8 mouse cellular contexts compared by ENCODE assay signal in genomic region chr13:68582517-68582780, GRCm38 (mm10). TPM values are rescaled to one million over a fixed set of nuclear protein-coding genes. Genes with fewer than 3 reads are reported as not detected.
DNase-seq lines count a peak whose midpoint lies in the region; ATAC-seq lines count a peak whose summit lies in the region.

No protein-coding gene starts in this region.

- peak overlapping the region; percentile 87 for H3K9ac ChIP-seq in kidney, embryonic 16.5 days (replicated peaks; ENCODE audit: low read length)
- peak overlapping the region; percentile 74 for H3K9ac ChIP-seq in midbrain, embryonic 11.5 days (ENCODE audit: low read length)

- H3K27me3 ChIP-seq in kidney, embryonic 16.5 days (ENCODE audit: insufficient read depth, low read length): no peaks in the 10 kb centered on the region
- no peaks in the 10 kb centered on the region for H3K27me3 ChIP-seq in hindbrain, embryonic 10.5 days (ENCODE audit: insufficient read depth, poor library complexity, severe bottlenecking)
- no peaks in the 10 kb centered on the region for H3K27me3 ChIP-seq in midbrain, embryonic 11.5 days (ENCODE audit: control insufficient read depth, insufficient read depth, low read length)

- ATAC-seq in kidney, embryonic 16.5 days (ENCODE audit: low FRiP score, low TSS enrichment): peak; percentile 35
- ATAC-seq in midbrain, embryonic 11.5 days (ENCODE audit: low FRiP score): peak; percentile 15
- no peak for ATAC-seq in erythroid progenitor cell, adult 5-6 weeks (replicated peaks; ENCODE audit: low FRiP score, poor library complexity, severe bottlenecking)

- H3K36me3 ChIP-seq in kidney, embryonic 16.5 days (ENCODE audit: insufficient read depth, low read length): peaks cover 48% of the 10 kb centered on the region
- H3K36me3 ChIP-seq in hindbrain, embryonic 10.5 days: peaks cover 64% of the 10 kb centered on the region
- H3K36me3 ChIP-seq in midbrain, embryonic 11.5 days (ENCODE audit: control insufficient read depth, insufficient read depth, low read length): peaks cover 20% of the 10 kb centered on the region

- no peaks in the 10 kb centered on the region for H3K9me3 ChIP-seq in kidney, embryonic 16.5 days (ENCODE audit: low read length)
- H3K9me3 ChIP-seq in hindbrain, embryonic 10.5 days: no peaks in the 10 kb centered on the region
- no peaks in the 10 kb centered on the region for H3K9me3 ChIP-seq in midbrain, embryonic 11.5 days (ENCODE audit: control insufficient read depth, low read length)

- H3K27ac ChIP-seq in kidney, embryonic 16.5 days (ENCODE audit: low read length): peak overlapping the region; percentile 77
- peak overlapping the region; percentile 91 for H3K27ac ChIP-seq in hindbrain, embryonic 10.5 days
- no peak overlapping the region for H3K27ac ChIP-seq in midbrain, embryonic 11.5 days (ENCODE audit: low read depth, low read length)

- H3K4me1 ChIP-seq in kidney, embryonic 16.5 days (ENCODE audit: insufficient read depth, low read length): peaks cover 21% of the 10 kb centered on the region
- H3K4me1 ChIP-seq in hindbrain, embryonic 10.5 days (replicated peaks): peaks cover 17% of the 10 kb centered on the region
- H3K4me1 ChIP-seq in midbrain, embryonic 11.5 days (ENCODE audit: control insufficient read depth, insufficient read depth, low read length): peaks cover 4% of the 10 kb centered on the region

- no peak for DNase-seq in kidney, adult 18-20 months
- DNase-seq in T-cell, adult 2 months (ENCODE audit: low spot score): peak; percentile 20
- no peak for DNase-seq in hindbrain, embryonic 10.5 days (ENCODE audit: low spot score)
- no peak for DNase-seq in midbrain, embryonic 11.5 days (ENCODE audit: low spot score, missing footprints)
- DNase-seq in urinary bladder, postnatal 4 days (ENCODE audit: low spot score in 2 of 2): no peak
- no peak for DNase-seq in adrenal gland, postnatal 10 days

- peak overlapping the region; percentile 82 for H3K4me3 ChIP-seq in kidney, embryonic 16.5 days (ENCODE audit: low read length)
- peak overlapping the region; percentile 75 for H3K4me3 ChIP-seq in hindbrain, embryonic 10.5 days
- H3K4me3 ChIP-seq in midbrain, embryonic 11.5 days (ENCODE audit: low read depth, low read length): peak overlapping the region; percentile 65

- WGBS in kidney, embryonic 16.5 days: 0% methylated on average over 11 of the region's 11 CpGs
- under 1% methylated on average over 11 of the region's 11 CpGs for WGBS in hindbrain, embryonic 10.5 days
- WGBS in midbrain, embryonic 11.5 days: 0% methylated on average over 11 of the region's 11 CpGs

- H3K4me2 ChIP-seq in kidney, embryonic 16.5 days (replicated peaks; ENCODE audit: low read depth, low read length): peak overlapping the region; percentile 83
- H3K4me2 ChIP-seq in midbrain, embryonic 11.5 days: peak overlapping the region; percentile 65

RNA-seq across cellular contexts. Expression of gene Fastkd3, which starts 0.4 kb away (rescaled TPM):
- polyA plus RNA-seq in kidney, embryonic 16.5 days (2015; fragmentation: Nextera tagmentation; extraction: Ambion mirVana): 33.9 and 34.3 TPM in 2 replicates
- 38.2 and 49.3 TPM in 2 replicates for polyA plus RNA-seq in hindbrain, embryonic 10.5 days (2016; fragmentation: Nextera tagmentation; extraction: Ambion mirVana)
- 45.0 and 46.8 TPM in 2 replicates for polyA plus RNA-seq in midbrain, embryonic 11.5 days (2014; fragmentation: Nextera tagmentation; extraction: Ambion mirVana)
- total RNA-seq in erythroid progenitor cell, adult 5-6 weeks (2015; ENCODE audit: low replicate concordance): 7.9 and 24.7 TPM in 2 replicates
- 4.6 TPM in 1 of 2 replicates, not detected in the other for total RNA-seq in erythroid progenitor cell, adult 5-6 weeks (2017; ENCODE audit: low replicate concordance)
- 10 to 100 TPM; 13.8 to 17.2 TPM for total RNA-seq in adrenal gland, postnatal 10 days (2021)

RNA-seq across cellular contexts. Expression of gene Mtrr, which starts 0.5 kb away (rescaled TPM):
- 21.7 and 23.7 TPM in 2 replicates for polyA plus RNA-seq in kidney, embryonic 16.5 days (2015; fragmentation: Nextera tagmentation; extraction: Ambion mirVana)
- polyA plus RNA-seq in hindbrain, embryonic 10.5 days (2016; fragmentation: Nextera tagmentation; extraction: Ambion mirVana): 21.2 and 22.0 TPM in 2 replicates
- 13.8 and 18.9 TPM in 2 replicates for polyA plus RNA-seq in midbrain, embryonic 11.5 days (2014; fragmentation: Nextera tagmentation; extraction: Ambion mirVana)
- 2.9 and 7.9 TPM in 2 replicates for total RNA-seq in erythroid progenitor cell, adult 5-6 weeks (2015; ENCODE audit: low replicate concordance)
- 8.2 and 8.6 TPM in 2 replicates for total RNA-seq in erythroid progenitor cell, adult 5-6 weeks (2017; ENCODE audit: low replicate concordance)
- total RNA-seq in adrenal gland, postnatal 10 days (2021): 10 to 100 TPM; 18.6 to 19.0 TPM

RNA-seq across cellular contexts. Expression of gene 1700001L19Rik, which starts 14.8 kb away (rescaled TPM):
- polyA plus RNA-seq in kidney, embryonic 16.5 days (2015; fragmentation: Nextera tagmentation; extraction: Ambion mirVana): 0.35 and 0.49 TPM in 2 replicates
- polyA plus RNA-seq in hindbrain, embryonic 10.5 days (2016; fragmentation: Nextera tagmentation; extraction: Ambion mirVana): 0.39 and 1.6 TPM in 2 replicates
- 0.40 and 1.3 TPM in 2 replicates for polyA plus RNA-seq in midbrain, embryonic 11.5 days (2014; fragmentation: Nextera tagmentation; extraction: Ambion mirVana)
- not detected in 2 replicates for total RNA-seq in erythroid progenitor cell, adult 5-6 weeks (2015; ENCODE audit: low replicate concordance)
- total RNA-seq in erythroid progenitor cell, adult 5-6 weeks (2017; ENCODE audit: low replicate concordance): not detected in 2 replicates
- under 1 TPM in 1 of 2 experiments, not detected in 1; 0.39 TPM for total RNA-seq in adrenal gland, postnatal 10 days (2021)
